Mouse (Mus musculus) embryonic facial prominence, embryonic 15.5 days (tissue): Measurements from ENCODE around the gene Xrra1. TPM values are rescaled to one million over a fixed set of nuclear protein-coding genes. Genes with fewer than 3 reads are reported as not detected.
A peak's percentile ranks its signal among the peaks of the same experiment; 100 is the strongest.
"Not testable (repeated sequence)": the region's sequence is repeated elsewhere in the genome, so short reads cannot be mapped to it uniquely, and the experiment has no call there.

Source experiments
- ATAC-seq: fragments of 200-750 bp; cut with Nextera tagmentation; 2 replicates; pipeline ENCODE4 v1.8.0; 2017; ENCODE audit warnings: low read depth, moderate TSS enrichment; ENCODE audit not compliant: insufficient number of reproducible peaks, low FRiP score, low TSS enrichment
- H3K27ac ChIP-seq: fragments of 300-500 bp; sonication (generic); replicated peaks from 2 replicates; pipeline ENCODE4 v1.5.1; 2015; ENCODE audit warnings: mild to moderate bottlenecking, inconsistent platforms
- H3K27me3 ChIP-seq: fragments of 300-500 bp; sonication (generic); 2 replicates; pipeline ENCODE4 v1.6.1; 2015; ENCODE audit warnings: inconsistent platforms
- H3K36me3 ChIP-seq: fragments of 300-500 bp; sonication (generic); 2 replicates; pipeline ENCODE4 v1.6.1; 2015; ENCODE audit warnings: mild to moderate bottlenecking, inconsistent platforms
- H3K4me1 ChIP-seq: fragments of 300-500 bp; sonication (generic); 2 replicates; pipeline ENCODE4 v1.6.1; 2015; ENCODE audit warnings: inconsistent platforms
- H3K4me2 ChIP-seq: fragments of 300-500 bp; sonication (generic); replicated peaks from 2 replicates; pipeline ENCODE4 v1.6.1; 2015; ENCODE audit warnings: mild to moderate bottlenecking, inconsistent platforms
- H3K4me3 ChIP-seq: fragments of 300-500 bp; sonication (generic); replicated peaks from 2 replicates; pipeline ENCODE4 v1.5.1; 2015; ENCODE audit warnings: mild to moderate bottlenecking, inconsistent platforms
- H3K9ac ChIP-seq: fragments of 300-500 bp; sonication (generic); 2 replicates; pipeline ENCODE4 v1.6.1; 2015; ENCODE audit warnings: inconsistent platforms
- H3K9me3 ChIP-seq: fragments of 300-500 bp; sonication (generic); replicated peaks from 2 replicates; pipeline ENCODE4 v1.6.1; 2016; ENCODE audit warnings: inconsistent platforms
- WGBS: fragments of 180-500 bp; shearing (Covaris S2); methylation state at CpG from one replicate; pipeline ENCODE4 v1.1.7; 2015; 5-methylcytosine and 5-hydroxymethylcytosine counted together
- polyA plus RNA-seq: library from polyadenylated mRNA; unstranded; fragments of >200 nt; fragmentation: Nextera tagmentation; extraction: Ambion mirVana; gene quantifications from 2 replicates; pipeline ENCODE4 v1.2.1, GENCODE M21; 2015

Xrra1 gene
- polyA plus RNA-seq = 0.43 and 0.65 TPM in 2 replicates

- ATAC-seq = peak; percentile 98
- under 1% methylated on average over 42 of the region's 42 CpGs for WGBS
- H3K4me3 ChIP-seq = peak within 1 kb of the TSS; percentile 93
- H3K27me3 ChIP-seq = no peaks in the 10 kb centered on the region
- peak within 1 kb of the TSS; percentile 85 for H3K9ac ChIP-seq
- H3K36me3 ChIP-seq = peaks cover 7% of the 10 kb centered on the region; the same call in 1 of the 2 replicates
- peak within 1 kb of the TSS; percentile 83 for H3K27ac ChIP-seq
- no peaks in the 10 kb centered on the region for H3K9me3 ChIP-seq
- peak within 1 kb of the TSS; percentile 54 for H3K4me2 ChIP-seq
- H3K4me1 ChIP-seq = peaks cover 14% of the 10 kb centered on the region
Observed at GRCm38 (mm10) chr7:99858813-99859585, at the start of gene Xrra1. TSS of gene Xrra1 (plus strand) at chr7:99859116.

GRCm38 (mm10) chr7:99810814-99811213 is 48.1 kb upstream of the Xrra1 start:
- peaks cover 6% of the 10 kb centered on the region; the same call in 1 of the 2 replicates for H3K36me3 ChIP-seq
- H3K9ac ChIP-seq = no peak overlapping the region
- 92% methylated on average over 2 of the region's 2 CpGs for WGBS
- no peak overlapping the region for H3K4me3 ChIP-seq
- no peak overlapping the region for H3K27ac ChIP-seq
- H3K27me3 ChIP-seq = no peaks in the 10 kb centered on the region
- no peak for ATAC-seq
- no peaks in the 10 kb centered on the region for H3K4me1 ChIP-seq
- no peak overlapping the region for H3K4me2 ChIP-seq
- no peaks in the 10 kb centered on the region for H3K9me3 ChIP-seq

- WGBS = 87% methylated on average over 4 of the region's 4 CpGs
- H3K4me2 ChIP-seq = no peak overlapping the region
- H3K27me3 ChIP-seq = no peaks in the 10 kb centered on the region
- no peak overlapping the region for H3K4me3 ChIP-seq
- no peak overlapping the region for H3K27ac ChIP-seq
- peaks cover 6% of the 10 kb centered on the region; the same call in 1 of the 2 replicates for H3K36me3 ChIP-seq
- no peaks in the 10 kb centered on the region for H3K9me3 ChIP-seq
- no peaks in the 10 kb centered on the region for H3K4me1 ChIP-seq
- no peak overlapping the region for H3K9ac ChIP-seq
- ATAC-seq = no peak
Observed at GRCm38 (mm10) chr7:99811661-99812060, 47.3 kb upstream of the Xrra1 start.

GRCm38 (mm10) chr7:99813394-99813793 is 45.5 kb upstream of the Xrra1 start:
- Histone ChIP-seq H3K4me2 (no peak overlapping the region), H3K27me3 (no peaks in the 10 kb centered on the region), H3K36me3 (peaks cover 6% of the 10 kb centered on the region; the same call in 1 of the 2 replicates), H3K9ac (no peak overlapping the region), H3K4me1 (no peaks in the 10 kb centered on the region), H3K27ac (no peak overlapping the region), H3K4me3 (no peak overlapping the region), H3K9me3 (no peaks in the 10 kb centered on the region)
- 88% methylated on average over 11 of the region's 11 CpGs for WGBS
- no peak for ATAC-seq

- 24% methylated on average over 9 of the region's 9 CpGs for WGBS
- H3K36me3 ChIP-seq, H3K4me1 ChIP-seq, H3K27ac ChIP-seq, H3K9ac ChIP-seq, H3K9me3 ChIP-seq, H3K4me2 ChIP-seq, H3K4me3 ChIP-seq, ATAC-seq, H3K27me3 ChIP-seq: not testable (repeated sequence)
Observed at GRCm38 (mm10) chr7:99818181-99818725, 40.7 kb upstream of the Xrra1 start.

- Histone ChIP-seq H3K27me3 (no peaks in the 10 kb centered on the region), H3K36me3 (no peaks in the 10 kb centered on the region), H3K4me2 (no peak overlapping the region), H3K9me3 (no peaks in the 10 kb centered on the region), H3K4me3 (no peak overlapping the region), H3K4me1 (no peaks in the 10 kb centered on the region), H3K9ac (no peak overlapping the region), H3K27ac (no peak overlapping the region)
- no peak for ATAC-seq
- 65% methylated on average over 2 of the region's 2 CpGs for WGBS
Observed at GRCm38 (mm10) chr7:99821953-99822352, 37.0 kb upstream of the Xrra1 start.

GRCm38 (mm10) chr7:99822426-99822825 is 36.5 kb upstream of the Xrra1 start:
- Histone ChIP-seq H3K4me3 (no peak overlapping the region), H3K9ac (no peak overlapping the region), H3K27ac (no peak overlapping the region), H3K4me1 (no peaks in the 10 kb centered on the region), H3K36me3 (no peaks in the 10 kb centered on the region), H3K4me2 (no peak overlapping the region), H3K27me3 (no peaks in the 10 kb centered on the region), H3K9me3 (no peaks in the 10 kb centered on the region)
- WGBS = 71% methylated on average over 5 of the region's 5 CpGs
- ATAC-seq = no peak

GRCm38 (mm10) chr7:99823045-99823663 is 35.8 kb upstream of the Xrra1 start:
- Histone ChIP-seq H3K4me1 (no peaks in the 10 kb centered on the region), H3K9ac (no peak overlapping the region), H3K4me2 (no peak overlapping the region), H3K27ac (no peak overlapping the region), H3K36me3 (no peaks in the 10 kb centered on the region), H3K4me3 (no peak overlapping the region), H3K9me3 (no peaks in the 10 kb centered on the region), H3K27me3 (no peaks in the 10 kb centered on the region)
- 83% methylated on average over 10 of the region's 10 CpGs for WGBS
- no peak for ATAC-seq

GRCm38 (mm10) chr7:99824649-99825483 is 34.0 kb upstream of the Xrra1 start:
- Histone ChIP-seq H3K4me1 (no peaks in the 10 kb centered on the region), H3K4me3 (no peak overlapping the region), H3K27ac (no peak overlapping the region), H3K36me3 (no peaks in the 10 kb centered on the region), H3K9me3 (no peaks in the 10 kb centered on the region), H3K4me2 (no peak overlapping the region), H3K27me3 (no peaks in the 10 kb centered on the region), H3K9ac (no peak overlapping the region)
- 86% methylated on average over 16 of the region's 16 CpGs for WGBS
- no peak for ATAC-seq

- Histone ChIP-seq H3K4me2 (no peak overlapping the region), H3K9ac (no peak overlapping the region), H3K27me3 (no peaks in the 10 kb centered on the region), H3K27ac (no peak overlapping the region), H3K4me3 (no peak overlapping the region), H3K4me1 (no peaks in the 10 kb centered on the region), H3K9me3 (no peaks in the 10 kb centered on the region), H3K36me3 (no peaks in the 10 kb centered on the region)
- WGBS = 81% methylated on average over 9 of the region's 9 CpGs
- ATAC-seq = no peak
Observed at GRCm38 (mm10) chr7:99825511-99825910, 33.4 kb upstream of the Xrra1 start.

GRCm38 (mm10) chr7:99826096-99826495 is 32.8 kb upstream of the Xrra1 start:
- H3K4me2 ChIP-seq = no peak overlapping the region
- no peaks in the 10 kb centered on the region for H3K36me3 ChIP-seq
- no peaks in the 10 kb centered on the region for H3K9me3 ChIP-seq
- no peaks in the 10 kb centered on the region for H3K27me3 ChIP-seq
- no peak for ATAC-seq
- WGBS = 60% methylated on average over 6 of the region's 6 CpGs
- H3K4me1 ChIP-seq = no peaks in the 10 kb centered on the region
- no peak overlapping the region for H3K9ac ChIP-seq
- H3K4me3 ChIP-seq = no peak overlapping the region
- no peak overlapping the region for H3K27ac ChIP-seq
